Mouse (Mus musculus): ENCODE measurements around the gene Map6. TPM values are rescaled to one million over a fixed set of nuclear protein-coding genes. Genes with fewer than 3 reads are reported as not detected.

The Map6 gene
- polyA plus RNA-seq, 1 experiment from 2014 or later = 127 TPM

GRCm38 (mm10) chr7:99351802-99352517 is 84.7 kb downstream of the Map6 start:
- no peaks in the 10 kb centered on the region for H3K9me3 ChIP-seq (ENCODE audit: control insufficient read depth, low read length)
- H3K4me1 ChIP-seq (ENCODE audit: control insufficient read depth, insufficient read depth, low read depth, low read length) = peaks cover 50% of the 10 kb centered on the region
- peak overlapping the region; percentile 59 for H3K9ac ChIP-seq (ENCODE audit: low read depth, low read length)
- peak; percentile 31; the same call in 1 of the 2 replicates for ATAC-seq
- H3K4me3 ChIP-seq (ENCODE audit: low read length) = peak overlapping the region; percentile 41
- H3K36me3 ChIP-seq (ENCODE audit: control insufficient read depth, insufficient read depth, low read length) = no peaks in the 10 kb centered on the region
- 7% methylated on average over 18 of the region's 18 CpGs for WGBS
- H3K27me3 ChIP-seq (replicated peaks; ENCODE audit: control insufficient read depth, insufficient read depth, low read length) = no peaks in the 10 kb centered on the region
- peak overlapping the region; percentile 65 for H3K4me2 ChIP-seq (ENCODE audit: low read length)
- peak overlapping the region; percentile 84 for H3K27ac ChIP-seq (ENCODE audit: low read depth, low read length)

GRCm38 (mm10) chr7:99352526-99353400 is 85.5 kb downstream of the Map6 start, which contains the start of gene Serpinh1:
Serpinh1 (minus strand) TSS chr7:99353239.
- Histone ChIP-seq H3K4me1 (ENCODE audit: control insufficient read depth, insufficient read depth, low read depth, low read length) (peaks cover 55% of the 10 kb centered on the region), H3K27ac (ENCODE audit: low read depth, low read length) (peak within 1 kb of the TSS; percentile 84), H3K9me3 (ENCODE audit: control insufficient read depth, low read length) (no peaks in the 10 kb centered on the region), H3K9ac (ENCODE audit: low read depth, low read length) (peak within 1 kb of the TSS; percentile 59), H3K36me3 (ENCODE audit: control insufficient read depth, insufficient read depth, low read length) (no peaks in the 10 kb centered on the region), H3K4me3 (ENCODE audit: low read length) (peak within 1 kb of the TSS; percentile 41), H3K27me3 (replicated peaks; ENCODE audit: control insufficient read depth, insufficient read depth, low read length) (no peaks in the 10 kb centered on the region), H3K4me2 (ENCODE audit: low read length) (peak within 1 kb of the TSS; percentile 65)
- peak; percentile 57 for ATAC-seq
- 4% methylated on average over 33 of the region's 35 CpGs for WGBS

- H3K27me3 ChIP-seq (replicated peaks; ENCODE audit: control insufficient read depth, insufficient read depth, low read length) = no peaks in the 10 kb centered on the region
- no peaks in the 10 kb centered on the region for H3K9me3 ChIP-seq (ENCODE audit: control insufficient read depth, low read length)
- H3K27ac ChIP-seq (ENCODE audit: low read depth, low read length) = peak overlapping the region; percentile 67
- 6% methylated on average over 7 of the region's 7 CpGs for WGBS
- peak; percentile 18 for ATAC-seq
- peaks cover 58% of the 10 kb centered on the region for H3K4me1 ChIP-seq (ENCODE audit: control insufficient read depth, insufficient read depth, low read depth, low read length)
- peak overlapping the region; percentile 34 for H3K4me2 ChIP-seq (ENCODE audit: low read length)
- no peaks in the 10 kb centered on the region for H3K36me3 ChIP-seq (ENCODE audit: control insufficient read depth, insufficient read depth, low read length)
- no peak overlapping the region for H3K4me3 ChIP-seq (ENCODE audit: low read length)
- H3K9ac ChIP-seq (ENCODE audit: low read depth, low read length) = peak overlapping the region; percentile 46
Observed at GRCm38 (mm10) chr7:99355731-99356131, 88.5 kb downstream of the Map6 start.

- Histone ChIP-seq H3K4me3 (ENCODE audit: low read length) (no peak overlapping the region), H3K4me2 (ENCODE audit: low read length) (no peak overlapping the region; the same call in 1 of the 2 replicates), H3K27ac (ENCODE audit: low read depth, low read length) (peak overlapping the region; percentile 67), H3K4me1 (ENCODE audit: control insufficient read depth, insufficient read depth, low read depth, low read length) (peaks cover 58% of the 10 kb centered on the region), H3K36me3 (ENCODE audit: control insufficient read depth, insufficient read depth, low read length) (no peaks in the 10 kb centered on the region), H3K9ac (ENCODE audit: low read depth, low read length) (0 out of 2 replicates have a peak overlapping the region, but pooled peaks have one; percentile 46), H3K27me3 (replicated peaks; ENCODE audit: control insufficient read depth, insufficient read depth, low read length) (no peaks in the 10 kb centered on the region), H3K9me3 (ENCODE audit: control insufficient read depth, low read length) (no peaks in the 10 kb centered on the region)
- no peak for ATAC-seq
- 35% methylated on average over 9 of the region's 9 CpGs for WGBS
Observed at GRCm38 (mm10) chr7:99356244-99356930, 89.1 kb downstream of the Map6 start.

- Histone ChIP-seq H3K36me3 (ENCODE audit: control insufficient read depth, insufficient read depth, low read length) (no peaks in the 10 kb centered on the region), H3K9me3 (ENCODE audit: control insufficient read depth, low read length) (no peaks in the 10 kb centered on the region), H3K27ac (ENCODE audit: low read depth, low read length) (no peak overlapping the region), H3K4me3 (ENCODE audit: low read length) (no peak overlapping the region), H3K27me3 (replicated peaks; ENCODE audit: control insufficient read depth, insufficient read depth, low read length) (no peaks in the 10 kb centered on the region), H3K4me2 (ENCODE audit: low read length) (no peak overlapping the region), H3K4me1 (ENCODE audit: control insufficient read depth, insufficient read depth, low read depth, low read length) (peaks cover 50% of the 10 kb centered on the region), H3K9ac (ENCODE audit: low read depth, low read length) (no peak overlapping the region)
- 49% methylated on average over 7 of the region's 7 CpGs for WGBS
- no peak for ATAC-seq
Observed at GRCm38 (mm10) chr7:99357201-99357600, 90.0 kb downstream of the Map6 start.

GRCm38 (mm10) chr7:99358371-99358770 is 91.1 kb downstream of the Map6 start:
- no peaks in the 10 kb centered on the region for H3K9me3 ChIP-seq (ENCODE audit: control insufficient read depth, low read length)
- H3K4me1 ChIP-seq (ENCODE audit: control insufficient read depth, insufficient read depth, low read depth, low read length) = peaks cover 43% of the 10 kb centered on the region
- no peak overlapping the region for H3K27ac ChIP-seq (ENCODE audit: low read depth, low read length)
- 88% methylated on average over 8 of the region's 8 CpGs for WGBS
- no peak overlapping the region; the same call in 1 of the 2 replicates for H3K9ac ChIP-seq (ENCODE audit: low read depth, low read length)
- ATAC-seq = no peak
- no peaks in the 10 kb centered on the region for H3K27me3 ChIP-seq (replicated peaks; ENCODE audit: control insufficient read depth, insufficient read depth, low read length)
- no peak overlapping the region for H3K4me2 ChIP-seq (ENCODE audit: low read length)
- H3K4me3 ChIP-seq (ENCODE audit: low read length) = no peak overlapping the region
- H3K36me3 ChIP-seq (ENCODE audit: control insufficient read depth, insufficient read depth, low read length) = no peaks in the 10 kb centered on the region

- ATAC-seq = peak; percentile 97
- 6% methylated on average over 10 of the region's 10 CpGs for WGBS
- peak overlapping the region; percentile 89 for H3K27ac ChIP-seq (ENCODE audit: low read depth, low read length)
- peaks cover 41% of the 10 kb centered on the region for H3K4me1 ChIP-seq (ENCODE audit: control insufficient read depth, insufficient read depth, low read depth, low read length)
- no peak overlapping the region; the same call in 1 of the 2 replicates for H3K4me2 ChIP-seq (ENCODE audit: low read length)
- no peaks in the 10 kb centered on the region for H3K9me3 ChIP-seq (ENCODE audit: control insufficient read depth, low read length)
- H3K36me3 ChIP-seq (ENCODE audit: control insufficient read depth, insufficient read depth, low read length) = no peaks in the 10 kb centered on the region
- H3K4me3 ChIP-seq (ENCODE audit: low read length) = no peak overlapping the region
- peak overlapping the region; percentile 39 for H3K9ac ChIP-seq (ENCODE audit: low read depth, low read length)
- H3K27me3 ChIP-seq (replicated peaks; ENCODE audit: control insufficient read depth, insufficient read depth, low read length) = no peaks in the 10 kb centered on the region
Observed at GRCm38 (mm10) chr7:99360021-99360802, 93.0 kb downstream of the Map6 start.

- Histone ChIP-seq H3K4me2 (ENCODE audit: low read length) (no peak overlapping the region), H3K9ac (ENCODE audit: low read depth, low read length) (peak overlapping the region; percentile 12; the same call in 1 of the 2 replicates), H3K27me3 (replicated peaks; ENCODE audit: control insufficient read depth, insufficient read depth, low read length) (no peaks in the 10 kb centered on the region), H3K9me3 (ENCODE audit: control insufficient read depth, low read length) (no peaks in the 10 kb centered on the region), H3K4me3 (ENCODE audit: low read length) (no peak overlapping the region), H3K4me1 (ENCODE audit: control insufficient read depth, insufficient read depth, low read depth, low read length) (peaks cover 34% of the 10 kb centered on the region), H3K36me3 (ENCODE audit: control insufficient read depth, insufficient read depth, low read length) (no peaks in the 10 kb centered on the region), H3K27ac (ENCODE audit: low read depth, low read length) (peak overlapping the region; percentile 89)
- ATAC-seq = no peak
- WGBS = 10% methylated on average over 8 of the region's 8 CpGs
Observed at GRCm38 (mm10) chr7:99360803-99361414, 93.7 kb downstream of the Map6 start.
